Mouse (Mus musculus) embryonic stem cell, embryonic (primary cell): ENCODE results near the gene Inmt.

Source experiments
- CTCF ChIA-PET, 4 experiments: fragments of 300-600 bp in 2 of 4; fragments of 350-600 bp in 2 of 4; sonication (Branson Sonifier 250); formaldehyde crosslinking; loops; one replicate each; lab custom pipeline; 2022; ENCODE audit warnings: inconsistent platforms in 2 of 4; lab: Charles Lee
- POLR2A ChIA-PET, 4 experiments: fragments of 300-600 bp in 2 of 4; fragments of 350-600 bp in 2 of 4; sonication (Branson Sonifier 250); formaldehyde crosslinking; loops; one replicate each; lab custom pipeline; 2022; ENCODE audit warnings: antibody characterized with exemption in 4 of 4, inconsistent platforms in 1 of 4; lab: Charles Lee

The Inmt gene

DNA sequence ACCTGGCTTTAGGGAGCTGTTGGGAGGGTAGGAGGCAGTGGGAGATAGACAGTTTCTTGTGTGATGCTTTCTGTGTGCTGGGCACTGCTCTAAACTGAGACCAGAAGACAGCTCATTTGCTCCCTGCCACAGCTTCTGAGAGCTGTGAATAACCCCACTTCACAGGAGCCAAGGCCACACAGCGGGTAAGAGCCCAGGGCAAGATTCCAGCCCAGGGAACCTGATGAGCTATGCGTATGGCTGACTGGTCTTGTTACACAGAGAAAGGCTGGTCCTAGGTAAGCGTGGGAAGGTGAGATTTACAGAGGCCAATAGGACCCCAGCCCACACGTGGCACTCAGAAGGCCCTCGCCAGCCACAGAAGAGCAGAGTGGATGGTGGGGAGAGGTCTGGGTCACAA lies 48.3 kb downstream of the Inmt start:
- CTCF ChIA-PET: no interaction called here

DNA sequence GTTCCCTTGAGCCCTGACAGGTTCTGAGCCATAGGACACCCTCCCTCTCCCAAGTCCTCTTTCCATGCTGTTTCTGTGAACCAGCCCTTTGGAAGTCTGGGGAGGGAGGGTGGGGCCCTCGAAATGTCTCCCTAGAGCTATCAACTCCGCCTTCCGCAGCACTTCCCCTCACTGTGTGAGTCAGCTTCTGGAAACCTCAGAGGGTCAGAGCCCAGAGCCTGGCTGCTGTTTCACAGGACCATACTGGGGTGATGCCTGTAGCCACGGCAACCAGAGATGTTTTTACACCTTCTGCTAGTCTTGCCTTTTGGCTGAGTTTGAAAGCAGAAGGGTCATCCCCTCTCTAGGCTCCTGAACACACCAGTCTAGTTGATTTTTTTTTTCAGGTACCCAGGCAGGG lies 51.8 kb downstream of the Inmt start:
- POLR2A ChIA-PET: interaction anchor here in 1 of 4 experiments (0.7 kb wide), 1 partner anchor 429 kb away, joined by 3 read pairs; no protein-coding TSS in a partner anchor

More for the DNA sequence above, 48.3 kb downstream of the Inmt start:
- POLR2A ChIA-PET: interaction anchor here in 1 of 4 experiments (0.6 to 0.9 kb wide), 2 partner anchors 10 to 34 kb away, joined by 3 read pairs; no protein-coding TSS in a partner anchor

More for the DNA sequence above, 51.8 kb downstream of the Inmt start:
- CTCF ChIA-PET: interaction anchor here in 1 of 4 experiments (0.6 to 1.1 kb wide), 3 partner anchors 45 to 616 kb away, joined by 5 to 7 read pairs (median 5); no protein-coding TSS in a partner anchor
